Mouse (Mus musculus) heart, adult 2 months (tissue): ENCODE results near the gene Qsox1.

ENCODE experiments used
- CTCF ChIP-seq: fragments of 200-600 bp; IDR thresholded peaks from 2 replicates; pipeline ENCODE4 v1.8.1; 2022; ENCODE audit warnings: antibody characterized with exemption, mild to moderate bottlenecking, moderate library complexity
- POLR2A ChIP-seq: fragments of 200-500 bp; IDR thresholded peaks from 2 replicates; pipeline ENCODE4 v1.6.1; 2011; ENCODE audit warnings: mild to moderate bottlenecking, low read depth, low read length, control low read depth; ENCODE audit not compliant: insufficient read depth

DNA sequence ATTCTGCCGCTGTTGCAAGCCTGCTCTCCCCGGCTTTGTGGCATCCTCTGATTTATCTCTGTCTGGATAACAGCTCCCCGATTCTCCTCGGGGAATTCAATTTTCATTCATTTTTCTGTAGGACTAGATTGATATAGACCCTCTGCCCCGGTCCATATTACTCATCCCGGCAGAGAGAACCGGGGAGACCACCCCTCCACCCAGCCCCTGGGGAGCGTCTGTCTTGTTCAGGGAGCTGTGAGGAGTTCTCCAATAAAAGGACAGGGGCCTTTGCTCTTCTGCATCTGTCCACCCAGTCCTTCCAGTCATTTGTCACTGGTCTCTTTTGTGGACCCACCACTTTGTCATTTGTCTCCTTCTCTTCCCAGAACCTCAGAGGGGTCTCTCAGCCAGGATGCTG, 65.7 kb downstream of the Qsox1 start:
- TF ChIP-seq CTCF = no peak
- TF ChIP-seq POLR2A = no peak
